Mouse (Mus musculus): Measurements from ENCODE around the gene Prcp. TPM values are rescaled to one million over a fixed set of nuclear protein-coding genes. Genes with fewer than 3 reads are reported as not detected.
"Not testable (repeated sequence)": the region's sequence is repeated elsewhere in the genome, so short reads cannot be mapped to it uniquely, and the experiment has no call there.

Gene Prcp
- polyA plus RNA-seq, 1 experiment from 2014 or later: 33.6 TPM

DNA sequence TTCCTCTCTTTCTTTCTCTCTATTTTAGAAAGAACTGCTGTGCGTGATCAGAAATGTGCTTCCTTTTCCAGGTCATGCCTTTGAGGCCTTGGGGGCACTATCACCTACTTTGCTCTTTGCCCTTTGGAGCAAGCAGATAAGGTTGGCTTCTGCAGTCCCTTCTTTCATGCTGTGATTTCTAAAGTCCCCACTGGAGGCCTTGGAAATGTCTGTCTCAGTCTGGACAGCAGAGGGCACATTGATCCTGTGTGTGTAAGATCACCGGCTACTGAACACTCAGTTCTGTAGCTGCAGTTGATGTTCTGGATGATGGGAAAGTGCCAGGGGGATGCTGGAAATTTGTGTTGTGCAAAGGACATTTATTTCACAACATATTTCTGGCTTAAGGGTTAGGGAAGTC lies 22.8 kb downstream of the Prcp start:
- no peak overlapping the region for H3K4me3 ChIP-seq (ENCODE audit: low read depth, low read length)
- no peak for DNase-seq (ENCODE audit: low spot score)
- no peak overlapping the region for H3K4me2 ChIP-seq

DNA sequence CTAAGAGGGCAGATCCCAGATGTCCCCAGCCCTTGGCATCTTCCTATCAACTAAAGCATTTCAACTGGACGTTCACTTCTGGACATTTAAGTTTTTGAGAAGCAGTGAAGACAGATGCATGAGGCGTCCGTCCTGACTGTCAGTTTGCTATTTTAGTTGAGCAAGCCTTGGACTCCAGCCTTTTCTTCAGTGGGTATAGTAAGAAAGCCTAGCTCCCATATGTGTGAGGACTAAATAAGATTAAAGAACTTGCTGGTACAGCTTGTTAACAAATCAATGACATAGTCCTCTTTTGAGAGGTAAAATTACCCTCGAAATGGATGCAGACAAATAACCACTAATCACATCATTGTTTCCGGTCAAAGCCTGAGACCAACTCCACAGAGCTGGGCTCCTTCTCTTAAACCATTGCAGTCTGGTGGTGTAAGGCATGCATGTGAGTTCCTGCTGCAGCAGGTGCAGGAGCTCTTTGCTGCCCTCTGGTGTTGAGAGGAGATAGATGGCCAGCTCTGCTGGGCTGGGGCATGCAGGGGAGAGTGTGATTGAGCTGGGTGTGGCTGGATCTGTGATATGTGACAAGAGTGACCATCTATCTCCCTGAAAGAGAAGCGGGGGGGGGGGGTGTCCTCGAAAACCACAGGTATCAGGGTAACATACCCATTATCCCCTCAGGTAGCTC lies 29.2 kb downstream of the Prcp start:
- ATAC-seq (replicated peaks; ENCODE audit: low FRiP score) (peak; percentile 88), DNase-seq (ENCODE audit: low spot score) (peak; percentile 64)
- 42% methylated on average over 7 of the region's 7 CpGs for WGBS
- no peaks in the 10 kb centered on the region for H3K9me3 ChIP-seq (ENCODE audit: control insufficient read depth, low read length)
- no peaks in the 10 kb centered on the region for H3K36me3 ChIP-seq (ENCODE audit: control insufficient read depth, insufficient read depth, low read length)
- H3K27me3 ChIP-seq (replicated peaks; ENCODE audit: control insufficient read depth, insufficient read depth, low read length): no peaks in the 10 kb centered on the region
- H3K9ac ChIP-seq (ENCODE audit: low read depth, low read length): no peak overlapping the region
- H3K4me3 ChIP-seq (ENCODE audit: low read depth, low read length): no peak overlapping the region
- no peak overlapping the region for H3K27ac ChIP-seq (ENCODE audit: low read depth, low read length)
- H3K4me1 ChIP-seq (replicated peaks; ENCODE audit: control insufficient read depth, insufficient read depth, low read length): peaks cover 3% of the 10 kb centered on the region; the same call in 1 of the 2 replicates
- no peak overlapping the region for H3K4me2 ChIP-seq

More for the DNA sequence above, 22.8 kb downstream of the Prcp start:
- Histone ChIP-seq H3K27ac (ENCODE audit: low read depth, low read length) (no peak overlapping the region), H3K4me1 (replicated peaks; ENCODE audit: control insufficient read depth, insufficient read depth, low read length) (no peaks in the 10 kb centered on the region), H3K9ac (ENCODE audit: low read depth, low read length) (no peak overlapping the region), H3K27me3 (replicated peaks; ENCODE audit: control insufficient read depth, insufficient read depth, low read length) (no peaks in the 10 kb centered on the region), H3K36me3 (ENCODE audit: control insufficient read depth, insufficient read depth, low read length) (no peaks in the 10 kb centered on the region), H3K9me3 (ENCODE audit: control insufficient read depth, low read length) (no peaks in the 10 kb centered on the region)
- WGBS: 51% methylated on average over 2 of the region's 2 CpGs
- ATAC-seq (replicated peaks; ENCODE audit: low FRiP score): peak; percentile 47; the same call in 1 of the 2 replicates

DNA sequence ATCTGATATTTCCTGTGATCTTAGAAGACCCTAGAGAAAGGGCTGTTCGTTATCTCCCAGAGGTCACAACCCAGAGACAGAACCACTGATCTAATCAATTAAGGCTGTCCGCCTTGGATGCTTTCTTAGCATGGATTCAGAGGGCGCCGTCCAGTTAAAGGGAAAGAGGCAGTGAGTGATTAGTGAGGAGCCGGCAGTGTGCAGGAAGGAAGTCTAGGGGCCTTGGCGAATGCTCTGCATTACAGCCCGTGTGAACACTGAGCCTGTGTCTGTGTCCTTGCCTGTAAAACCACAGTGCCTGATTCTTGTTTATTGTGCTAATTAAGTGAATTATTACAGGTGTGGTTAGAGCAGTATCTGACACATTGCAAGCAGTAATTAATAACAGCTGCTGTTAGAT lies 30.0 kb downstream of the Prcp start:
- not testable (repeated sequence) for H3K4me2 ChIP-seq; H3K9me3 ChIP-seq (ENCODE audit: control insufficient read depth, low read length); H3K4me1 ChIP-seq (replicated peaks; ENCODE audit: control insufficient read depth, insufficient read depth, low read length); H3K27ac ChIP-seq (ENCODE audit: low read depth, low read length); H3K27me3 ChIP-seq (replicated peaks; ENCODE audit: control insufficient read depth, insufficient read depth, low read length); ATAC-seq (replicated peaks; ENCODE audit: low FRiP score); H3K36me3 ChIP-seq (ENCODE audit: control insufficient read depth, insufficient read depth, low read length); H3K4me3 ChIP-seq (ENCODE audit: low read depth, low read length); H3K9ac ChIP-seq (ENCODE audit: low read depth, low read length); DNase-seq (ENCODE audit: low spot score)
- WGBS: 35% methylated on average over 7 of the region's 7 CpGs

DNA sequence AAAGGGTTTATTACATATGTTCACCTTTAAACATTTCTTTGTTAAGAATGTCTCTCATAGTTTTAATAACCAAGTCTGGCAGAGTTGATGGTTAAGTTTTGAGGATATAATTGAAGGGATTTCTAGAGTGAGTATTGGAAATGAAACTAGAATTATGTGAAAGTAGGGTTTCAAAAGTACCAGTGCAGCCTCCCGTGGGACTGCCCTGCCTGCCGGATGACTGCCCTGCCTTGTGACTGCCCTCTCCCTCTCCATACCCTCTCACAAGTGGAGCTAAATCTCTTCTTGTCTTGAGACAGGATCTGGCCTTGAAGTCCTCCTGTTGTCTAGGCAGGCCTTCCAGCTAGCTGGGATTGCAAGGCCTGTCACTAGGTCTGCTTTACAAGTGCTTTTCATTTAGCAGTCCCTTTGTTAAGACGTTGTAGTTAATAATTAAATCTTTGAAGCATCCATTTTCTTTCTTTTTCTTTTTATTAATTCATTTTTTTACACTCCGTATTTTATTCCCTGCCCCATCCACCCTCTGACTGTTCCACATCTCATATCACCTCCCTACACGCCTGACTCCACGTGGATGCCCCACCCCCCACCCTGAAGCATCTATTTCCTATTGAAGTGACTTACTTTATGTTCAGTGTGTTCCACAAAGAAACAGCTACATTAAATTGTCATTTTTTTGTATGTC lies 46.0 kb downstream of the Prcp start:
- Histone ChIP-seq H3K9ac (ENCODE audit: low read depth, low read length) (no peak overlapping the region), H3K4me3 (ENCODE audit: low read depth, low read length) (no peak overlapping the region), H3K4me2 (no peak overlapping the region), H3K4me1 (replicated peaks; ENCODE audit: control insufficient read depth, insufficient read depth, low read length) (no peaks in the 10 kb centered on the region), H3K27ac (ENCODE audit: low read depth, low read length) (no peak overlapping the region), H3K9me3 (ENCODE audit: control insufficient read depth, low read length) (no peaks in the 10 kb centered on the region), H3K36me3 (ENCODE audit: control insufficient read depth, insufficient read depth, low read length) (0 out of 2 replicates have a peak, but pooled peaks cover 2% of the 10 kb centered on the region), H3K27me3 (replicated peaks; ENCODE audit: control insufficient read depth, insufficient read depth, low read length) (no peaks in the 10 kb centered on the region)
- ATAC-seq (replicated peaks; ENCODE audit: low FRiP score) (no peak), DNase-seq (ENCODE audit: low spot score) (no peak)
- WGBS: 83% methylated on average over 6 of the region's 6 CpGs

DNA sequence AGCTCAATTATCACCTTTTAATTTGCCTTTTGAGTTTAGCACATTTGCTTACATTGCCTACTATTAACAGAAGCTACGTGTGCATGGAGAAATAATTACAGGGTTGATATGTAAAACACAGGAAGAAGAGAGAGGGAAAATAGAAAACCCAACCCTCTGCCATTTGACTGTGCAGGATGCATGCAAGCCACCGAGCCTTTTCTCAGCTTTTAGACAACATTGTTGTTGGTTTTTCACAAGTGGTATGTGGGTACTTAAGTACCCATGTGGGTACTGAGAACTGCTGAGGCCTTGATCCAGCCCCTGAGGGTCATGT lies 46.5 kb downstream of the Prcp start:
- Histone ChIP-seq H3K4me3 (ENCODE audit: low read depth, low read length) (no peak overlapping the region), H3K27me3 (replicated peaks; ENCODE audit: control insufficient read depth, insufficient read depth, low read length) (no peaks in the 10 kb centered on the region), H3K9ac (ENCODE audit: low read depth, low read length) (no peak overlapping the region), H3K27ac (ENCODE audit: low read depth, low read length) (no peak overlapping the region), H3K4me1 (replicated peaks; ENCODE audit: control insufficient read depth, insufficient read depth, low read length) (no peaks in the 10 kb centered on the region), H3K9me3 (ENCODE audit: control insufficient read depth, low read length) (no peaks in the 10 kb centered on the region), H3K36me3 (ENCODE audit: control insufficient read depth, insufficient read depth, low read length) (0 out of 2 replicates have a peak, but pooled peaks cover 2% of the 10 kb centered on the region), H3K4me2 (no peak overlapping the region)
- DNase-seq (ENCODE audit: low spot score): no peak
- 89% methylated on average over 2 of the region's 2 CpGs for WGBS
- ATAC-seq (replicated peaks; ENCODE audit: low FRiP score): no peak

DNA sequence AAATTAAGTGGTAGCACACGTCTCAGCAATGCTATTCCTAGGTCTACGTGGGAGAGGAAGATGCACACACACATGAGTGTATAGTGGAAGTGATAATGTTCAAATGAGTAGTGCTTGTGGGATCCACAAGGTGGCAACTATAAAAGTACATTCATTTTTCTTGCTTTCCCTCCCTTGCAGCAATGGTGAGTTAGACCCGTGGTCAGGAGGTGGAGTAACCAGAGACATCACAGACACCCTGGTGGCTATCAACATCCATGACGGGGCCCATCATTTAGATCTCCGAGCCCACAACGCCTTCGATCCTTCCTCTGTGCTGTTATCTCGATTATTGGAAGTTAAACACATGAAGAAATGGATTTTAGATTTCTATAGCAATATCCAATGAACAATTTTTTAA lies 58.5 kb downstream of the Prcp start:
- WGBS: 76% methylated on average over 8 of the region's 8 CpGs
- Histone ChIP-seq H3K9ac (ENCODE audit: low read depth, low read length) (no peak overlapping the region), H3K4me3 (ENCODE audit: low read depth, low read length) (no peak overlapping the region), H3K4me2 (no peak overlapping the region), H3K4me1 (replicated peaks; ENCODE audit: control insufficient read depth, insufficient read depth, low read length) (no peaks in the 10 kb centered on the region), H3K36me3 (ENCODE audit: control insufficient read depth, insufficient read depth, low read length) (no peaks in the 10 kb centered on the region; the same call in 1 of the 2 replicates), H3K27ac (ENCODE audit: low read depth, low read length) (no peak overlapping the region), H3K27me3 (replicated peaks; ENCODE audit: control insufficient read depth, insufficient read depth, low read length) (no peaks in the 10 kb centered on the region), H3K9me3 (ENCODE audit: control insufficient read depth, low read length) (no peaks in the 10 kb centered on the region)
- no peak for ATAC-seq (replicated peaks; ENCODE audit: low FRiP score)
- DNase-seq (ENCODE audit: low spot score): no peak

DNA sequence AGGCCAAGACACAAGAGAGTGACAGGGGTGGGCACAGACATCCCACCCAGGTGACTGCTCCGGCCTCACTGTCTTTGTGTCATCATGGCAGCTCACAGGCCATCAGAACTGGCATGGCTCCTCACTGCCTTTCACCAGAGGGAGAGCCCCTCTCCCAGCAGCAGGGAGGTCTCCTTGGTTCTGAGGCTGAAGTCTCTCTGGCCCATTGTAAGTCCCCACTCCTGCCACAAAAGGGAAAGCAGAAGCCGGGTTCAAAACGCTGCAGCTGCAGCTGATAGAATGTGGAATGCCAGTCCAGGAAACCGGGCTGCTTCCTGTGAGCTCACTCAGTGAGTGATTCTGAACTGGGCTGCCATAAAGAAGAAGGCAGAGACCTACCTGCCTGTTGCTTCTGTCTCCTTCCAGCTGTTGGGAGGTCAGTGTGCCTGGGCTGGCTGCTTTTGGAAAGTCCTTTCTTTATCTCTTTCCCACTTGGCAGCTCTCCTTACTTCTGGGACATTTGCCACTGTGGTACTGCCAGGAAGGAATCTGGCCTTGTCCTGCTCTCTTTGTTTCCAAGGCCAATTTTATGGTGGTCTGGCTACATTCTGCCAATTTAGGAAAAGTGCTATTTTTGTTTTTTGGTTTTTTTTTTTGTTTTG lies 59.2 kb downstream of the Prcp start:
- H3K27ac ChIP-seq (ENCODE audit: low read depth, low read length); DNase-seq (ENCODE audit: low spot score); ATAC-seq (replicated peaks; ENCODE audit: low FRiP score); H3K9ac ChIP-seq (ENCODE audit: low read depth, low read length); H3K9me3 ChIP-seq (ENCODE audit: control insufficient read depth, low read length); H3K4me1 ChIP-seq (replicated peaks; ENCODE audit: control insufficient read depth, insufficient read depth, low read length); H3K36me3 ChIP-seq (ENCODE audit: control insufficient read depth, insufficient read depth, low read length); H3K4me2 ChIP-seq; H3K4me3 ChIP-seq (ENCODE audit: low read depth, low read length); H3K27me3 ChIP-seq (replicated peaks; ENCODE audit: control insufficient read depth, insufficient read depth, low read length): not testable (repeated sequence)
- 81% methylated on average over 4 of the region's 4 CpGs for WGBS

DNA sequence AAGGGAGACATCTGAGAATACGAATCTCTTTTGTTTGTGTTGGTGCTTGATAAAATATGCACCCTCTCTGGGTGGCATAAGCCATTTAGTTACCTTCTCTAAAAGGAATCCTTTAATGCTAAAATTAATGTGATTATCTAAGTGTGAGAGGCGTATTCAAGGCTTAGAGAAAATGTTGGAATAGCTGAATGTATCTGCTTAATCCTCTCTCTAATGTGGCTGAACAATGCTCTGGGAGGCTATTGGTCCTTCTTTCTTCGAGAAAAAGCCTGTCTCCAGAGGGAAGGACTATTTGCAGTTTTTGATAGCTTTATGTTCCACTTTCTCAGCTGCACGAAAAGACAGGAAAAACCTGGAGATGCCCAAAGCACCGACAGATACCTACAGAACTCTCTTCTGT lies 62.5 kb downstream of the Prcp start:
- Histone ChIP-seq H3K9me3 (ENCODE audit: control insufficient read depth, low read length) (no peaks in the 10 kb centered on the region), H3K4me3 (ENCODE audit: low read depth, low read length) (no peak overlapping the region), H3K4me1 (replicated peaks; ENCODE audit: control insufficient read depth, insufficient read depth, low read length) (no peaks in the 10 kb centered on the region), H3K36me3 (ENCODE audit: control insufficient read depth, insufficient read depth, low read length) (no peaks in the 10 kb centered on the region; the same call in 1 of the 2 replicates), H3K4me2 (no peak overlapping the region), H3K27me3 (replicated peaks; ENCODE audit: control insufficient read depth, insufficient read depth, low read length) (no peaks in the 10 kb centered on the region), H3K9ac (ENCODE audit: low read depth, low read length) (no peak overlapping the region), H3K27ac (ENCODE audit: low read depth, low read length) (no peak overlapping the region)
- DNase-seq (ENCODE audit: low spot score) (no peak), ATAC-seq (replicated peaks; ENCODE audit: low FRiP score) (no peak)
- WGBS: 55% methylated on average over 5 of the region's 5 CpGs
